Mouse (Mus musculus): ENCODE results near the gene Wasl.

Gene Wasl

DNA sequence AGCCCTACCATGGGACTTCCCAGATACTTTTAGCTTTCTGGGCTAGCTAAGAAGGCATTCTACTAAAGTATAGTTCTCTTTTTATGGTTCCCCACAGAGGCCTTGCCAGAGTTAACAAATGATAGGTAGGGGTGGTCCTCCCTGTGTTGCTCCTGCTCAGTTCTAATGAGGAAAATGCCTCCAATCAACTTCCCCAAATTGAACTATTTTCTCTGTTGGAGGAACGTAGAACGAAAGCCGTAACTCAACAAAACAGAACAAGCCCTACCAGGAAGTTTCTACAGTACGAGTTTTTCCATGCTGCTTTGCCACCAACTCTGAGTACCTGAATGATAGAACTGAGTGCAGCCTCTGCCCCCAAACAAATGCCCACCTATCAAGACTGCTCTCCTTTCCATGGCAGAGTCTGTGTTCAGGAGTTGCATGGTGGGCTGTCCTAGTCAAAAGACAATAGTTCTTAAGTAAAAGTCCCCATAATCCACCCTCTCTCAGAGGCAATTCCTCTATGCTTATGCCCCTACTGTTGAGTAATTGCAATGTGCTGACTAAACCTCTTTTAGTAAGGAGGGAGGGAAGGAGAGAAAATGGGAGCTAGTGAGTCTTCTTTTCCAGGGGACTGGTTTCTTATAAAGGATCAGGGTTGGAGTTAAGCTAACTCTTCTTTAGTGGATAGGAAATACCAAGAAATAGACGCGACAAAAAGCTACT is 19.3 kb downstream of the Wasl start:
- no peak for DNase-seq (ENCODE audit: low spot score)

- DNase-seq (ENCODE audit: low spot score) = no peak
Measured at GRCm38 (mm10) chr6:24642960-24643359, 21.8 kb downstream of the Wasl start.

DNA sequence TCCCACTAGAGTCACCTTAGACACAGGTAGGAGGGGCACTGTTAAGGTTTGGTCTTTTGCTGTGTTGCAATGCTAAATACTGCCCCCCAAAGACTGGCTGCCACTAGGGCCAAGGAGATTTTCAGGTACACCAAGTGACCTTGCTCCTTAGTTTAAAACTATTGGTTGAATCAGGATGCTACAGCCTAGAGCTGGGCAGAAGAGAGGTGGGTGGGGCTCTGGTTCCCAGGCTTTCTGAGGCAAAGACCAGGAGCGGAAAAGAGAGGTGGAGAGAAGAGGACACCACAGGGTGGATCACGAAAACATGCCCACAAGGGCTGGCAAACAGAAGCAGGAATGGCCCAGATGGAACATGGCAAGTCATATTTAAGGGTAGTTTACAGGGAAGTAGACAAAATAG is 22.6 kb downstream of the Wasl start:
- DNase-seq (ENCODE audit: low spot score) = no peak

DNA sequence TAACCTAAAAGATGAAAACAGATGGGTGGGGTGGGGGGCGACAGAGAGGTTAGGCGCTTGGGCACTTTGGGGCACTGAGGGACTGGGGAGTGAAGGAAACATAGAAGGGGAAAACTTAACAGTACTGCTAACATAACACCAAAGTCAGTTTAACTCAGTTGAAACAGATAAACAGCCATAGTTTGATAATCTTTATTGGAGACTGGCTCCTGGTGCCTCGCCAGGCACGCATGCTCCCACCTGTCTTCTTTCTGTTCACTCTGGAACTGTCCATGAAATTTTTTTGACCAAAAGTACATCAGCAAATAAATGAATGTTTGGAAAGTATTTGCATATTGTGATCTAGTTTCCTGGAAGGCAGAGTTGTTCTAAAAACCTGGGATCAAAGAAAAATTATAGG is 23.5 kb downstream of the Wasl start:
- no peak for DNase-seq (ENCODE audit: low spot score)

GRCm38 (mm10) chr6:24635814-24636213 is 29.0 kb downstream of the Wasl start:
- no peak for DNase-seq (ENCODE audit: low spot score)

DNA sequence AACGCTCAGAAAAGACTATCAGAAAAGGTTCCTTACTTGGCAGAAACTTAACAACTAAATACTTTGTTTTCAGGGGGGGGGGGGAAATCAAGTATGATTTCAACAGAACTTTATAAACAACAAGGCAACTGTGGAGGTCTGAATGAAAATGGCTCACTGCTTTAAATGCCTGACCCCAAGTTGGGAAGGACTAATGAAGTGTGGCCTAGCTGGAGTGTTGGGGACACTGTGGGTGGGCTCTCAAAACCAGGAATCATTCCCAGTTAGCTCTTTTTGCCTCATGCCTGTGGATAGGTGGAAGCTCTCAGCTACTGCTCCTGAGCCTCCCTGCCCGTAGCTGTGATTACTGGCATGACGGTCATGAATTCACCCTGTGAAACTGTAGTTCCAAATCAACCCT is 30.7 kb downstream of the Wasl start:
- DNase-seq (ENCODE audit: low spot score) = no peak

- DNase-seq (ENCODE audit: low spot score) = no peak
Measured at GRCm38 (mm10) chr6:24632061-24632460, 32.7 kb downstream of the Wasl start.

DNA sequence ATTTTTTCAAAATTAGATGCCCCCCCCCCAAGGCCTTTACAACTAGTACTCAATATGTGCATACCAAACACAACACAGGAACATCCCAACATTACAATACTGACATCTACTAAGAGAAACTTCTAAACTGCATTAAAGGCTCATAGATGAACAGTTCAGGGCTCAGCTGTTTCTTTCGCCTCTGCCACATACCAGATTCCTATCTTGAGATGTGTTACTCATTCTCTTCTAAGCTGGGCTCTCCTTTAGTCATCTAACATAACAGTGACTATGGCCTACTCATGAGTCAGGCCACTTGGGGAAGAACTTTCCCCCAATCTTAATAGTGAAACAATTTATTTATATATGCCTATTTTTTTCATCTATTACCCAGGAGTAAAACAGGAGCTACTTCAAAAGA is 36.3 kb downstream of the Wasl start:
- no peak for DNase-seq (ENCODE audit: low spot score)

- DNase-seq (ENCODE audit: low spot score) = no peak
Measured at GRCm38 (mm10) chr6:24627586-24628030, 37.2 kb downstream of the Wasl start.

- no peak for DNase-seq (ENCODE audit: low spot score)
Measured at GRCm38 (mm10) chr6:24622098-24622497, 42.7 kb downstream of the Wasl start.

DNA sequence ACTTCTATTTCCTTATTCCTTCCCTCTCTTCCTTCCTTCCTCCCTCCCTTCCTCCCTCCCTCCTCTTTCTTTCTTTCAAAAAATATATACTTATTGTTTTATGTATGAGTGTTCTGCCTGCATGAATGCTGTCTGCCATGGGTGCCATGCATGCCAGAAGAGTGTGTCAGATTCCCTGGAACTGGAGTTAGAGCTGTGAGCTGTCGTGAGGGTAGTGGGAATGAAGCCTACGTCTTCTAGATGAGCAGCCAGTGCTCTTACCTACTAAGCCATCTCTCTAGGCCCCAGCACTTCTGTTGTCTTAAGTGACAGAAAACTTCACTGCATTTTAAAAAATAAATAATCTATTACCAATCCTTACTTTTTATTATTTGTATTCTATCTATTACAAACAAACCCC is 43.9 kb downstream of the Wasl start:
- DNase-seq (ENCODE audit: low spot score) = no peak

GRCm38 (mm10) chr6:24619285-24620045 is 45.3 kb downstream of the Wasl start:
- DNase-seq (ENCODE audit: low spot score) = no peak

GRCm38 (mm10) chr6:24616746-24617145 is 48.1 kb downstream of the Wasl start:
- no peak for DNase-seq (ENCODE audit: low spot score)

DNA sequence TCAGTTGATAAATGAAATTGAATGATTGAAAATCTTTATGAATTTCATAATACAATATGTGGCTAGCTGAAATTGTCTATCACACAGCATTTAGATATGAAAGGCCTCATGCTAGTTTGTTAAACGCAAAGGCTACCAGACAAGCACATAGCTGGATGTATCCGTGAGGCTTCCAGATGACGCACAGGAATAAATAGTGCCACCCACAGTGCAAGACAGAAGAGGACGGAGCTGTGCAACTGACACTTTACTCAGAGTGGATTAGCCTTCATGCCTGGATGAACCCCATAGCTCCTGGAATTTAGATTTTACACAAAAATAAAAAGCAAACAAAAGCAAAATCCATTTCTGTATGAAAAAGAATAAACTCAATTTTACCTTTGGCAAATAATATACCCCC is 50.9 kb downstream of the Wasl start:
- DNase-seq (ENCODE audit: low spot score) = no peak

DNA sequence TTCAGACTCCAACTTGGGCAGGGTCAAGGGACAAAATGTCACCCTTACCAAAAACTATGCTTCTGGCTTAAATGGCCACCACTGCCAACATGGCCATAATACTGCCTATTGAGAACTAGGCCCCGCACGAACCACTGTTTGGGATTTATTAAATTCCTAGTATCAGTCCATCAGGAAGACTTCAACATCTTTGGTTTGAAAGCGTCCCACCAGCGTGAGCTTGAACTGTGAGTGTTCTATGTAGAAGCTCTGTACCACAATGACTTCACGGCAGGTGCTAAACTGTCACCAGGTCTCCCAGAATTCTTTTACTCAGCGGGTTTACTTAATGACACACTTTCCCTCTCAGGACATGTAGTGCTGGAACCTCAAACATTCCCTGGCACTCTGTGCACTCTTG is 51.5 kb downstream of the Wasl start:
- no peak for DNase-seq (ENCODE audit: low spot score)

DNA sequence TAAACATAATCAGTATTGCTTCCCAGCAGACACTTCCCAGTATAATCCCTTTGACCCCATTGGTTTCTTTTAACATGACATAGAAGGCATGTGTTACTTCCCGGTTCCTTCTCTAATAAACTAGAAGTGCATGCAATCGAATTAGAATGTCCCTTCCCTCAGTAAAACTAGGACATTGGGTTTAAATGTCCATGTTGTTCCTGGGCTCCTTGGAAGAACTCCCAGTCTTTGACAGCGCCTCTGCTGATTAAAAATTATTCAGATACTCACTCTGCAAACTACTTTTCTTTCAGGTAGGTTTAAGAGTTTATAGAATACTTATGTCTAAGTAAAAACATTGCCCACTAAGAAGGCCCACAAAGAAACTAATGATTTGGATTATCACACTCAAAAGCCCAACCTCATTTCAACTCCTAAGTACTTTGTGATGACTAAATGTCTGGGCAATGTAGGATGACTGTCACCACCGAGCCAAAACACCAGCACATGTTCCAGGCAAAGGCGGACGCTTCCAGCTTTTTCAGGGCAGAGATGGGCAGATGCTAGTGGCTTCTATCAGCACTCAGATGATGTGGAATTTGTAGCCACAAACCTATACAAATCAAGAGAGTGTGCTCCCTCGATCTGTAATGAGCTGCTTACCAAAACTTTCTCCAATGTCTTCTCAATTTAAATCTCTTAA is 52.6 kb downstream of the Wasl start:
- DNase-seq (ENCODE audit: low spot score) = no peak

GRCm38 (mm10) chr6:24610358-24610757 is 54.5 kb downstream of the Wasl start:
- DNase-seq (ENCODE audit: low spot score) = no peak

GRCm38 (mm10) chr6:24609531-24609930 is 55.3 kb downstream of the Wasl start:
- no peak for DNase-seq (ENCODE audit: low spot score)

DNA sequence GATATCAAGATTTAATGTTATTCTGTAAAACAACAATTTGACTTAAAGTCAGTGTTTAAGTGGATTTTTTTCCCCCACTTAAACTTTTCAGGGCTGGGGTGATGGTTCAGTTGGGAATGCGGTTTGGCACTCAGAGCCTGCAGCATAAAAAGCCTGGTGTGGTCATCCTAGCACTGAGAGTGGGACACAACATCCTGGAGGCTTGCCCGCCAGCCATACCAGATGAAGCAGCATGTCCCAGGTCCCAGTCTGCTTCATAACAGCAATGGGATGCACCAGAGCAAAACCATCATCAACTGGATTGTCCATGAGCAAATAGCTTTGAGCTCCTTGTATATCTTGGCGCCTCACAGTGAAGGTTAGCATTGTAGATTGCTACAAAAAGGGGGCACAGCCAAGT is 56.1 kb downstream of the Wasl start:
- DNase-seq (ENCODE audit: low spot score) = no peak

DNA sequence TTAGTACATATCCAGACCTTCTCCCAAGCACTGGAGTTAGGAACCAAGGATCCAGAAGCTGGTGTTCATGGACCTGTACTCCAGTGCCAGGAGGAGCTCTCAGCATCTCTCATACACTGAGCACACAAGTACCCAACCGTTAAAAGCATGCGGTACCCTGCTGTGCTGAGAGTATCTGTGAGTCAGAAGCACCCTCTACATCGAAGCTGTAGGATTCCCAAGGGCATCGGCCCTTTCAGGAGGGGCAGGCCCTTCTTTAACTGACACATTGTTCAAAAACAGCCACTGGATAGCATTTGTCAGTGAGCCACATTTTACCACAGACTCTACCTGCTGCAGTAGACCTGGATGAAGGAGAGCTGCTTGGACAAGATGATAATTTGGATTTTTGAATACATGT is 56.7 kb downstream of the Wasl start:
- DNase-seq (ENCODE audit: low spot score) = no peak

DNA sequence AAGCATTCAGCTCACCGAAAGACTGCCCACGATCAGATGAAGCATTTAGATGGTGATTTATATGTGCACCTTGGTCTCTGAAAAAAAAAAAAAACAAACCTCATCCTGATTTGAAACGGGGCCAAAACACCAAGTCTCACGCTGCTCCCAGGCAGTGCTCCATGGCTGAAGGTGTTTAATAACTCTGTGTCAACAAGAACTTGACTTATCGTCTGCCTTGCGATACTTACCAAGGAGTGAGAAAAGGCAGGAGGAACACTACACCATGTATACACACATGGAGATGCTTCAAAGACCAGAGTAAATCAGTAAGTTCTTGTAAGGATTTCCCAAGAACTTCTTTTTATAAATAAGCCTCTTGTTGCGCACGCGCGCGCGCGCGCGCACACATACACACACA is 57.3 kb downstream of the Wasl start:
- no peak for DNase-seq (ENCODE audit: low spot score)

- no peak for DNase-seq (ENCODE audit: low spot score)
Measured at GRCm38 (mm10) chr6:24606512-24606911, 58.3 kb downstream of the Wasl start.

DNA sequence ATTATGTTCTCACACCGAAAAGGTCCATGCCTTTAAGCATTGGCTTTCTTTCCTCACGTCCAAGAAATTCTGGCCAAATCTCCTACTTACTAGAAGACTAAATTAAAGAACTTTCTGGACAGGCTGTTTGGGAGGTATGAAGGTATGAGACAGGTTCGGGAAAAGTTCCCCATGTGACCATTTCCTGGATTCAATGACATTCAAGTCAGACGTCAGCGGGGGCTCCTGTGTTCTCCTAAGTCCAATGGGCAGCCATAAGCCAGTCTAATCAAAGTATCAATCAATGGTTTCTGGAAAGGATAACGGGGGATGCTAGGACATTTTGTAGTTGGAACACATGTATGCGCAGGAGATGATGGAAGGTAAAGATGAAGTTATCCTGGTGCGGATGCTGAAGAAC is 59.2 kb downstream of the Wasl start:
- no peak for DNase-seq (ENCODE audit: low spot score)

Data from urinary bladder, postnatal 10 days (tissue).